Mouse (Mus musculus) heart, postnatal 25 days (tissue): Measurements from ENCODE around the gene Fmod. TPM values are rescaled to one million over a fixed set of nuclear protein-coding genes. Genes with fewer than 3 reads are reported as not detected.

Experiments used
- DNase-seq: peaks from one replicate; pipeline ENCODE4 v3.0.0; 2022; ENCODE audit warnings: low spot score
- intact Hi-C: fragments of 180-260 bp; cut with DNase I; formaldehyde crosslinking; loops from one replicate; pipeline ENCODE4 v1.15.1; 2025
- total RNA-seq, 2 experiments: library from RNA; stranded (reverse); gene quantifications; 2 replicates each; pipeline ENCODE4 v1.2.3; 2021

The Fmod gene
- total RNA-seq, 2 experiments from 2014 or later: 11.6 to 12.1 TPM

GRCm38 (mm10) chr1:134073061-134073564 is 36.1 kb downstream of the Fmod start:
- DNase-seq: no peak

GRCm38 (mm10) chr1:134073658-134074057 is 36.6 kb downstream of the Fmod start:
- intact Hi-C loops: no loop called here
- DNase-seq: no peak

More at GRCm38 (mm10) chr1:134073061-134073564, 36.1 kb downstream of the Fmod start:
- intact Hi-C loops: no loop called here

GRCm38 (mm10) chr1:134074184-134074583 is 37.1 kb downstream of the Fmod start:
- DNase-seq: no peak
- intact Hi-C loops: no loop called here

GRCm38 (mm10) chr1:134074606-134075005 is 37.6 kb downstream of the Fmod start:
- DNase-seq: no peak
- intact Hi-C loops: no loop called here

DNA sequence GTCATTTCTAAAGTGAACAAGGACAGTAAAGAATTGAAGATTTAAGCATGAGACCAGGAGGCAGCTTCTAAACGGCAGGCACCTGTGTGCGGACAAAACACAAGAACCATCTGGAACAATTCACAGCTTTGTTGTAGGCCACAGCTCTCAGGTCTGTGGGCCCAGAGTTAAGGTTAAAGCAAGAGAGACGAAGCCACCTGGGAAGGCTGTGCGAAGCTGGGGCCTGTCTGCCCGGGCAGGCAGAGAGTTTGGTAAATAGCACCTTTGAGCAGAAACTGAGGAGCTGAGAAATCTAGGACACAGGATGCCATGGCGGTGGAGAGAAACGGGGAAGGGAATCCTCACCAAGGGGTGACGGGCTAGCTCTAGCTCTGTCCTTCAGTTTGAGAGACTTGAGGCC is 38.5 kb downstream of the Fmod start:
- intact Hi-C loops: no loop called here
- no peak for DNase-seq

GRCm38 (mm10) chr1:134076789-134077188 is 39.7 kb downstream of the Fmod start:
- intact Hi-C loops: loop anchor here (2.0 kb wide), 2 partner anchors 14 to 30 kb away; no protein-coding TSS in a partner anchor
- DNase-seq: no peak

GRCm38 (mm10) chr1:134077389-134078060 is 40.5 kb downstream of the Fmod start:
- no peak for DNase-seq
- intact Hi-C loops: loop anchor here (2.0 kb wide), 3 partner anchors 15 to 29 kb away; no protein-coding TSS in a partner anchor

DNA sequence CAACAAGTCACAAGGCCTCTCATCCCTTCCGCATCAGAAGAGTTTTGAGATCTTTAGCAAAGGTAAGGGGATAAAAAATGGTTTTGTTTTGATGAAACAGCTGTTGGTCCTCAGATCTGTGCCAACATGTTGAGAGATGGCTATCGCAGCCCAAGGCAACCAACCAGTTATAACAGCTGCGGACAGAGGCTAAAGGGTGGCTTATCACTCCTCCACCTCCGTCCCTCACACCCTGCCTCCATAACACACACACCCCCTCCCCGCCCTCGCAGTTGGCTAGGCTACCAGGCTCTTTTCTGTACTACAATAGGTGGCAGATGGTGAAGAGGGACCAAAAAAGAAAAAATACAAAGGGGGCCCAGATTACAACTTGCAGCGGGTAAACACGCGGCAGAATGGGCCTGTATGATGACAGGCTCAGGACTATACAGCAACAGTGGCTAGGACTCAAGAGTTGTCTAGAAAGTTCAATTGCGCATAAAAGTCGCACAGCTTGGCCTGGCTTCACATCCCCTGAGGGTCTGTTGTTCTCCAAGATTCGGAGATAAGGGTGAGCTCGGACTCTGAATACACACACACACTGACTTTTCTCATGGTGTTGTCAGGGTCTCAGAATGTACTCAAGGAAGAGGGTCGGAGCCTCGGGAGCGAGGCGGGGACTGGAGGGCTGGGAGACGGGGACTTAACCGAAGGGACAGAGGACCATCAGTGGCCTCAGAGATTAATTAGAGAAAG is 41.2 kb downstream of the Fmod start:
- no peak for DNase-seq

DNA sequence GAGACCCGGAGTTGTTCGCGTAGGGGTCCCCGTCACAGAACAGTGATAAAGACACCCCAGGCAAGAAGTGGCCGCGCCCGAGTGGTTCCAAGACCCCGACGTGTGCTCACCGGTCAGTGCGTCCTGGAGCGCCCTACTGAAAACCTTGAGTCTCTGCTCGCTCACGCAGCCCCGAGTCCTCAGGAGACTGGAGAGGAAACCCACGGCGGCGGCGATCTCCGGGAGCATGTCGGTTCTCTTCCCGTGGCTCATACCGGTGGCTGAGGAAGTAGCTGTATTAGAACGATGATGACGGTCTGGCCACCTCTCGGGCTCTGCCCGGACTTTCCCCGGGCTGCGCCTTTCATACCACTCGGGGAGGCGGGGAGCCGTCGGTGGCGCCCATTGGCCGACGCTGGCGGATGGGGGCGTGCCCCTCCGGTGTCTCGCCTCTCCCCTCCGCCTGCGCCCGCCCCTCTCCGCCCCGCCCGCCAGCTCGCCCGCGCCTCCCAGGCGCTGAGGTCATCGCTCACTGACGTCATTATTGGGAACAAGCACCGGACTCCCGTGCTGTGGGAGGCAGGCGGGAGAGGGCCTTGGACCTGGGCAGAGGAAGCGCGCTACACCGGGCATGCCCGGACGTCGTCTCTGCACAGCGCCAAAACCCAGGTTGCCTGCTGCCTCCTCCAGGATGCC is 41.9 kb downstream of the Fmod start, which contains the start of gene Btg2:
Gene Btg2 (minus strand): TSS at position 319 of the 675 bp plus-strand sequence.
- intact Hi-C loops: loop anchor here (2.0 kb wide), 1 partner anchor 20 kb away; no protein-coding TSS in a partner anchor
- peak; percentile 98 for DNase-seq

More for the DNA sequence above, 41.2 kb downstream of the Fmod start:
- intact Hi-C loops: loop anchor here (2.0 kb wide), 1 partner anchor 21 kb away; no protein-coding TSS in a partner anchor

- intact Hi-C loops: loop anchor here (2.0 kb wide), 1 partner anchor 19 kb away; no protein-coding TSS in a partner anchor
Observed at GRCm38 (mm10) chr1:134079477-134080163, 42.6 kb downstream of the Fmod start.

DNA sequence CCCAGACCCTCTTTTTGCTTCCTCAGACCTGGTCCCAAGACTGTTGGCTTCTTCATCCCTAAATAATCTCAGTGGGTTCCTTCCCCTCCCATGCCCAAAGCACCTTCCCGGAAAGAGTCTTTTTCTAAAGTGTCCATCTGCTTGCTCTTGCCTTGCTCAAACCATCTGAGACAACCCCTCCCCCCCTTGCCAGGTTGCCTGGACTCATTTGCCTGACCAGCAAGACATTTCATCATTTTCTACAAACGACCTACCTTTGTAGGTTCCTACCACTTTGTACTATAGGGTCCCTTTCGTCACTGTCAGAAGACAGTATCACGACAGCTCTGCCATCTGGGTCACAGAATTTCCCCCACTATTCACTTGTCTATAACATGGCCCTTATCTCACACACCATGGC is 43.4 kb downstream of the Fmod start:
- intact Hi-C loops: no loop called here
- DNase-seq: no peak

More at GRCm38 (mm10) chr1:134079477-134080163, 42.6 kb downstream of the Fmod start:
- peak; percentile 70 for DNase-seq

DNA sequence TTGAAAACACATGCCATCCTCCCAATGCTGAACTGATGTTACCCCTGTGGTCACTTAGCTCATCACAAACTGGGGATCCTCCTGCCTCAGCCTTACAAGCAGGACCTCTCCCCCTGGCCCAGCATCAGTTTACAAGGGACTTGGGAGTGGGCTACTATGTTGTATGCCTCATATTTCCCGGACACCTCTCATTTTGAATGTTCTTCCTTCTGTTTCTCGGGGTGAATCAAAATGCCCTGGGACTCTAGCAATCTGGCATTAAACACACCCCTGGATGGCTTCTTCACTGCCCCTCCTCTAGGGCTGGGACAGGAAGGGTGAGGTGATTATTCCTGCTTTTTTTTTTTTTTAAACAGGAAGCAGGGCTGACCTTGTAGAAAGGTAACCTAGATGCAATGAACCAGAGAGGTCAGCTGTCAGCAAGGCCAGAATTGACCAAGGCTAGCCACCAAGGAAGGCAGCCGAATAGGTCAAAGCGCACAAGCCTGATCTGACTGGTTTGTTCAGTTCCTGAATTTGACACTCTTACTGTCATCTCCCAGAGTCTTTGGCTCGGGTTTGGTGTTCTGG is 43.9 kb downstream of the Fmod start:
- intact Hi-C loops: no loop called here
- DNase-seq: no peak

DNA sequence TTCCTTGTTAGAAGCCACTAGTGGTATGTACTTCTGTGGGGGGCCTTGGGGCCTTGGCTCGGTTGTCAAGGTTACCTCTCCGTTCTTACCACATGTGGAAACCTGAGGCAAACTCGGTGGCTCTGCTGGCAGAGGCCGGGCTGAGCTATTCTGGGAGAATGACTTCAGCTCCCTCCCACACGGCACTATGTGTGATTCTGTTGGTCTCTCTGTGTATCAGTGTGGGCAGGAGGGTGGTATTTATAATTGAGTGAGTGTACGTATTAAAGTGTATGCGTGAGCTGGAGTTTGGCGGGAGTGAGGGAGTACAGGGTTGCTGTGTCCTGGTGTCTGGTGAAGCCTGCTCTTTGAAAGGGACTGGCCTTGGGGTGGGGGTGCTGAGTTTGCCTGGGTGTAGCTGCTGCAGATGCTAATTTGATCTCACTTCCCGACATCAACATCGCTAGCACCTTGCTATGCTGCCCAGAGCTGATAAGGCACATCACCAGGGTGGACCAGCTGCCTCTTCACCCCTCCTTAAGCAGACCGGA is 46.0 kb downstream of the Fmod start:
- DNase-seq: no peak
- intact Hi-C loops: loop anchor here (1.0 kb wide), 1 partner anchor 9 kb away; no protein-coding TSS in a partner anchor

DNA sequence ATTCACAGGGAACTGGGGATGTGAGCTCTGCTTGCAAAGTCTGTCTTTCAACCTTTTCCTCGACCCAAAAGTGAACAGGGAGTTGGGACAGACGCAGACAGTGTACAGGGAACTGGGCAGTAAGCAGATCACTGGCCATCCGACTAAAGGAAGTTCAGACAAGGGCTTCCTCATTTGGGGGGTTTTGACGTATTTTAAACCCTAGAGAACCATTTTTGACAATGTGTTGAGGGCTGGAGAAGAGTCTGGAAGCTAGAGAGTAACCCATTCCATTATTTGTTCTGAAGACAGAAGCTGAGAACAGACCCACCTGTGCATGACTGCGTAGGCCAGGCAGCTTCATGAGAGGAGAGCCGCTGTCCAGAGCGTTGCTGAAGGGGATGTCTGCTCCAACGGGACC is 46.6 kb downstream of the Fmod start:
- DNase-seq: no peak
- intact Hi-C loops: no loop called here

DNA sequence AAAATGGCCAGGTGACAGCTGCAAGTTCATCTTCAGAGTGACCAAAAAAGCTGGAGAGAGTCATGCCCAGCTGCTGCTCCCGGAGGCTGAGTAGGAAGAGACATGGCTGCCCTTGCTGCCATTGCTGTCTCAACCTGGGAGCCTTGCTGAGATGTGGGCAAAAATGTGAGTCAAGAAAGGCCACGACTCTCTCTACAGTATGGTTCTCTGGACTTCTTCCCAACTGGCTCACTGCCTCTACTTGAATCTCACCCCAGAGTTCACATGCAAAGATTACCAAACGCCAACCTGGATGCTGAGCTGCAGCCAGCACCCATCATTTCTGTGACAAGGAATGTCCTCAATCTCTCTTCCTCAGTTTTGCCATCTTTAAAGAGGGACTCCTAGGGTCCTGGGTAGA is 47.1 kb downstream of the Fmod start:
- DNase-seq: no peak
- intact Hi-C loops: no loop called here

GRCm38 (mm10) chr1:134086017-134086416 is 49.0 kb downstream of the Fmod start:
- intact Hi-C loops: no loop called here
- no peak for DNase-seq

- DNase-seq: no peak
- intact Hi-C loops: no loop called here
Observed at GRCm38 (mm10) chr1:134086811-134087398, 49.9 kb downstream of the Fmod start.

DNA sequence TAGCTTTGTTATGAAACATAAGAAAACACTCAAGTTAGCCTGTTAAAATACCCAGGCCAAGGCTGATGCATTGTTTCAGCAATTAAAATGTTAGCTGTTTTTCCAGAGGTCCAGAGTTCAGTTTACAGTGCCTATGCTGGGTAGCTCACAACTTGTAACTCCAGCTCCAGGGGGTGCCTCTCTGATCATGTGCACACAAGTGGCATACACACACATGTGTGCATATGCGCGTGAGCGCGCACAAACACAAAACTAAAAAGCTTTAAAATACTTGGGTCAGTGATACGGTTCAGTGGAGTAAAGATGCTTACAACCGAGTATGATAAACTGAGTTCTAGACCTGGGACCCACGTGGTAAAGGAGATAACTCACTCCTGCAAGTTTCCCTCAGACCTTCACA is 52.0 kb downstream of the Fmod start:
- no peak for DNase-seq
- intact Hi-C loops: no loop called here

- intact Hi-C loops: loop anchor here (1.0 kb wide), 1 partner anchor 10 kb away; no protein-coding TSS in a partner anchor
- no peak for DNase-seq
Observed at GRCm38 (mm10) chr1:134091851-134092250, 54.8 kb downstream of the Fmod start.
